Mouse (Mus musculus): ENCODE results near the gene Suclg2. TPM values are rescaled to one million over a fixed set of nuclear protein-coding genes. Genes with fewer than 3 reads are reported as not detected.

The Suclg2 gene
- polyA plus RNA-seq, 1 experiment from 2014 or later = 18.3 TPM

- Histone ChIP-seq H3K9ac (ENCODE audit: low read depth, low read length) (no peak overlapping the region), H3K27me3 (replicated peaks; ENCODE audit: control insufficient read depth, insufficient read depth, low read length) (no peaks in the 10 kb centered on the region)
- 78% methylated on average over 4 of the region's 4 CpGs for WGBS
Measured at GRCm38 (mm10) chr6:95704626-95705025, 14.0 kb downstream of the Suclg2 start.

GRCm38 (mm10) chr6:95702200-95702599 lies 16.4 kb downstream of the Suclg2 start:
- Histone ChIP-seq H3K4me1 (ENCODE audit: control insufficient read depth, insufficient read depth, low read depth, low read length) (no peaks in the 10 kb centered on the region; the same call in 1 of the 2 replicates), H3K4me3 (ENCODE audit: low read length) (no peak overlapping the region), H3K4me2 (ENCODE audit: low read length) (no peak overlapping the region), H3K36me3 (ENCODE audit: control insufficient read depth, insufficient read depth, low read length) (no peaks in the 10 kb centered on the region), H3K27me3 (replicated peaks; ENCODE audit: control insufficient read depth, insufficient read depth, low read length) (no peaks in the 10 kb centered on the region), H3K9ac (ENCODE audit: low read depth, low read length) (no peak overlapping the region), H3K9me3 (ENCODE audit: control insufficient read depth, low read length) (no peaks in the 10 kb centered on the region), H3K27ac (ENCODE audit: low read depth, low read length) (no peak overlapping the region)
- ATAC-seq = no peak
- WGBS = 80% methylated on average over 9 of the region's 9 CpGs

More at GRCm38 (mm10) chr6:95704626-95705025, 14.0 kb downstream of the Suclg2 start:
- no peak for ATAC-seq
- Histone ChIP-seq H3K36me3 (ENCODE audit: control insufficient read depth, insufficient read depth, low read length) (no peaks in the 10 kb centered on the region), H3K4me3 (ENCODE audit: low read length) (no peak overlapping the region), H3K4me2 (ENCODE audit: low read length) (no peak overlapping the region), H3K4me1 (ENCODE audit: control insufficient read depth, insufficient read depth, low read depth, low read length) (no peaks in the 10 kb centered on the region), H3K9me3 (ENCODE audit: control insufficient read depth, low read length) (no peaks in the 10 kb centered on the region), H3K27ac (ENCODE audit: low read depth, low read length) (no peak overlapping the region)

GRCm38 (mm10) chr6:95701786-95702185 lies 16.8 kb downstream of the Suclg2 start:
- WGBS = 76% methylated on average over 7 of the region's 7 CpGs
- H3K9me3 ChIP-seq (ENCODE audit: control insufficient read depth, low read length) = no peaks in the 10 kb centered on the region
- H3K27ac ChIP-seq (ENCODE audit: low read depth, low read length) = no peak overlapping the region
- H3K4me2 ChIP-seq (ENCODE audit: low read length) = no peak overlapping the region
- no peak overlapping the region for H3K4me3 ChIP-seq (ENCODE audit: low read length)
- H3K4me1 ChIP-seq (ENCODE audit: control insufficient read depth, insufficient read depth, low read depth, low read length) = no peaks in the 10 kb centered on the region; the same call in 1 of the 2 replicates
- ATAC-seq = no peak
- no peaks in the 10 kb centered on the region for H3K27me3 ChIP-seq (replicated peaks; ENCODE audit: control insufficient read depth, insufficient read depth, low read length)
- H3K9ac ChIP-seq (ENCODE audit: low read depth, low read length) = no peak overlapping the region
- H3K36me3 ChIP-seq (ENCODE audit: control insufficient read depth, insufficient read depth, low read length) = no peaks in the 10 kb centered on the region

- Histone ChIP-seq H3K27ac (ENCODE audit: low read depth, low read length) (no peak overlapping the region), H3K4me1 (ENCODE audit: control insufficient read depth, insufficient read depth, low read depth, low read length) (no peaks in the 10 kb centered on the region; the same call in 1 of the 2 replicates), H3K27me3 (replicated peaks; ENCODE audit: control insufficient read depth, insufficient read depth, low read length) (no peaks in the 10 kb centered on the region), H3K4me2 (ENCODE audit: low read length) (no peak overlapping the region), H3K4me3 (ENCODE audit: low read length) (no peak overlapping the region), H3K9ac (ENCODE audit: low read depth, low read length) (no peak overlapping the region), H3K36me3 (ENCODE audit: control insufficient read depth, insufficient read depth, low read length) (no peaks in the 10 kb centered on the region), H3K9me3 (ENCODE audit: control insufficient read depth, low read length) (no peaks in the 10 kb centered on the region)
- ATAC-seq = no peak
- WGBS = 77% methylated on average over 2 of the region's 2 CpGs
Measured at GRCm38 (mm10) chr6:95700981-95701610, 17.5 kb downstream of the Suclg2 start.

- Histone ChIP-seq H3K4me3 (ENCODE audit: low read length) (no peak overlapping the region), H3K9ac (ENCODE audit: low read depth, low read length) (no peak overlapping the region), H3K9me3 (ENCODE audit: control insufficient read depth, low read length) (no peaks in the 10 kb centered on the region), H3K4me1 (ENCODE audit: control insufficient read depth, insufficient read depth, low read depth, low read length) (no peaks in the 10 kb centered on the region; the same call in 1 of the 2 replicates), H3K4me2 (ENCODE audit: low read length) (no peak overlapping the region), H3K36me3 (ENCODE audit: control insufficient read depth, insufficient read depth, low read length) (no peaks in the 10 kb centered on the region), H3K27ac (ENCODE audit: low read depth, low read length) (no peak overlapping the region), H3K27me3 (replicated peaks; ENCODE audit: control insufficient read depth, insufficient read depth, low read length) (no peaks in the 10 kb centered on the region)
- no peak for ATAC-seq
- 80% methylated on average over 5 of the region's 5 CpGs for WGBS
Measured at GRCm38 (mm10) chr6:95700191-95700590, 18.4 kb downstream of the Suclg2 start.

GRCm38 (mm10) chr6:95699326-95699725 lies 19.3 kb downstream of the Suclg2 start:
- Histone ChIP-seq H3K9me3 (ENCODE audit: control insufficient read depth, low read length) (no peaks in the 10 kb centered on the region), H3K36me3 (ENCODE audit: control insufficient read depth, insufficient read depth, low read length) (no peaks in the 10 kb centered on the region), H3K27ac (ENCODE audit: low read depth, low read length) (no peak overlapping the region), H3K27me3 (replicated peaks; ENCODE audit: control insufficient read depth, insufficient read depth, low read length) (no peaks in the 10 kb centered on the region), H3K4me3 (ENCODE audit: low read length) (no peak overlapping the region), H3K4me2 (ENCODE audit: low read length) (no peak overlapping the region), H3K4me1 (ENCODE audit: control insufficient read depth, insufficient read depth, low read depth, low read length) (no peaks in the 10 kb centered on the region; the same call in 1 of the 2 replicates), H3K9ac (ENCODE audit: low read depth, low read length) (no peak overlapping the region)
- 86% methylated on average over 3 of the region's 3 CpGs for WGBS
- ATAC-seq = no peak

- Histone ChIP-seq H3K4me1 (ENCODE audit: control insufficient read depth, insufficient read depth, low read depth, low read length) (no peaks in the 10 kb centered on the region; the same call in 1 of the 2 replicates), H3K4me2 (ENCODE audit: low read length) (no peak overlapping the region), H3K9me3 (ENCODE audit: control insufficient read depth, low read length) (no peaks in the 10 kb centered on the region), H3K4me3 (ENCODE audit: low read length) (no peak overlapping the region), H3K36me3 (ENCODE audit: control insufficient read depth, insufficient read depth, low read length) (no peaks in the 10 kb centered on the region), H3K27ac (ENCODE audit: low read depth, low read length) (no peak overlapping the region), H3K9ac (ENCODE audit: low read depth, low read length) (no peak overlapping the region), H3K27me3 (replicated peaks; ENCODE audit: control insufficient read depth, insufficient read depth, low read length) (no peaks in the 10 kb centered on the region)
- WGBS = 37% methylated on average over 3 of the region's 6 CpGs
- ATAC-seq = no peak
Measured at GRCm38 (mm10) chr6:95698536-95699162, 20.0 kb downstream of the Suclg2 start.

GRCm38 (mm10) chr6:95694910-95695309 lies 23.7 kb downstream of the Suclg2 start:
- WGBS = 69% methylated on average over 4 of the region's 4 CpGs
- no peaks in the 10 kb centered on the region for H3K36me3 ChIP-seq (ENCODE audit: control insufficient read depth, insufficient read depth, low read length)
- H3K4me1 ChIP-seq (ENCODE audit: control insufficient read depth, insufficient read depth, low read depth, low read length) = no peaks in the 10 kb centered on the region; the same call in 1 of the 2 replicates
- no peaks in the 10 kb centered on the region for H3K9me3 ChIP-seq (ENCODE audit: control insufficient read depth, low read length)
- no peak overlapping the region for H3K4me2 ChIP-seq (ENCODE audit: low read length)
- ATAC-seq = no peak
- H3K4me3 ChIP-seq (ENCODE audit: low read length) = no peak overlapping the region
- H3K27ac ChIP-seq (ENCODE audit: low read depth, low read length) = no peak overlapping the region
- H3K27me3 ChIP-seq (replicated peaks; ENCODE audit: control insufficient read depth, insufficient read depth, low read length) = no peaks in the 10 kb centered on the region
- no peak overlapping the region for H3K9ac ChIP-seq (ENCODE audit: low read depth, low read length)

- Histone ChIP-seq H3K27ac (ENCODE audit: low read depth, low read length) (no peak overlapping the region), H3K9ac (ENCODE audit: low read depth, low read length) (no peak overlapping the region), H3K4me2 (ENCODE audit: low read length) (no peak overlapping the region), H3K4me3 (ENCODE audit: low read length) (no peak overlapping the region), H3K9me3 (ENCODE audit: control insufficient read depth, low read length) (no peaks in the 10 kb centered on the region), H3K36me3 (ENCODE audit: control insufficient read depth, insufficient read depth, low read length) (no peaks in the 10 kb centered on the region), H3K27me3 (replicated peaks; ENCODE audit: control insufficient read depth, insufficient read depth, low read length) (no peaks in the 10 kb centered on the region), H3K4me1 (ENCODE audit: control insufficient read depth, insufficient read depth, low read depth, low read length) (no peaks in the 10 kb centered on the region)
- no peak for ATAC-seq
- 79% methylated on average over 4 of the region's 4 CpGs for WGBS
Measured at GRCm38 (mm10) chr6:95685242-95685641, 33.4 kb downstream of the Suclg2 start.

Data from hindbrain, embryonic 16.5 days (tissue).